Mouse (Mus musculus) left cerebral cortex, postnatal 25 days (tissue): ENCODE measurements around the gene Rps3. TPM values are rescaled to one million over a fixed set of nuclear protein-coding genes. Genes with fewer than 3 reads are reported as not detected.
A peak's percentile ranks its signal among the peaks of the same experiment; 100 is the strongest.
"Not testable (repeated sequence)": the region's sequence is repeated elsewhere in the genome, so short reads cannot be mapped to it uniquely, and the experiment has no call there.

Source experiments
- DNase-seq, 2 experiments: peaks; one replicate each; pipeline ENCODE4 v3.0.0; 2022; ENCODE audit warnings: low spot score in 2 of 2, mixed read lengths in 1 of 2
- intact Hi-C: fragments of 180-260 bp; cut with DNase I; formaldehyde crosslinking; loops from one replicate; pipeline ENCODE4 v1.15.1; 2025
- total RNA-seq, 2 experiments: library from RNA; stranded (reverse); gene quantifications; 2 replicates each; pipeline ENCODE4 v1.2.3; 2021

Rps3 gene
- total RNA-seq = 100 to 1,000 TPM; 230 to 233 TPM

- peak; percentile 95 to 99 for DNase-seq
- intact Hi-C loops = no loop called here
These were observed at the start of gene Rps3 for GRCm38 (mm10) chr7:99483271-99483923. TSS of gene Rps3 (minus strand) at chr7:99483738.

DNA sequence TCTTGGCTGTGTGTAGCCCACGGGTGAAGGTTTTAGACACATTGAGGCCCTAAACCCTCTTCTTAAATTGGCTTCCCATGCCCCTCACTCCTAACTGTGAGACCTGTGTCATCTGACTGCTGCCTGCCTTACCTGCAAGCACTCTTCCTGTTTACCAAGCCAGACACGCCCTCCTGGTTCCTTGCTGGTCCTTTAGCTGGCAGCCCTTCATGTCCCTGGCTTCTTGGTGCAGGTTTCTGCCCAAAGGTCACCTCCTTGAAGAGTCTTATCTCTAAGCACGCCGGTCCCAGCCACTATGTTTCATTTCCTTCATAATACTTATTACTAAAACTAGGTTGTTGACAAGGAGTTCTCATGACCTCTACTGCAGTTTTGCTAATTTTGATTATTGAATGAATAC lies 49.0 kb upstream of the Rps3 start:
- intact Hi-C loops = no loop called here
- no peak for DNase-seq

GRCm38 (mm10) chr7:99531408-99531970 lies 48.0 kb upstream of the Rps3 start:
- DNase-seq = no peak
- intact Hi-C loops = no loop called here

DNA sequence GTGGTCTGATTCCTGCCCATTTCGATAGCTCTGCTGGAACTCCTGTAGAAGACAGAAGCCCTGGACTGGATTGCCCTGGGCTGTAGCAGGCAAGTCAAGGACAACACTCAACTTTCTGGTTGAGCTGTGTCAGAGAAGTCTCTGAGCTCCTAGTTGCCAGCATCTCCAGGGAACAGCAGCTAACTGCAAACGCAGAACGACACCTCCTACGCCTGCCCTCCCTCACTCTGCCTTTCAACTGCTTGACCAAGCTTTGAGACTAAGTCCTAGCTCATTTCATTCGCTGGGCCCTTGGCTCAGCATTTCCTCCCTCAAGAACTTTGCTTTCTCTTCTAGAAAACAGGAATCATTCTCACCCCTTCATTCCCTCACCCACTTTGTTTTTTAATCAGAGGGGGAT lies 45.9 kb upstream of the Rps3 start:
- DNase-seq = peak; percentile 61 to 89
- intact Hi-C loops = loop anchor here (10.0 kb wide), 1 partner anchor 345 kb away; no protein-coding TSS in a partner anchor

- no peak for DNase-seq
- intact Hi-C loops = loop anchor here (10.0 kb wide), 1 partner anchor 346 kb away; no protein-coding TSS in a partner anchor
These were observed 45.0 kb upstream of the Rps3 start for GRCm38 (mm10) chr7:99528547-99528946.

DNA sequence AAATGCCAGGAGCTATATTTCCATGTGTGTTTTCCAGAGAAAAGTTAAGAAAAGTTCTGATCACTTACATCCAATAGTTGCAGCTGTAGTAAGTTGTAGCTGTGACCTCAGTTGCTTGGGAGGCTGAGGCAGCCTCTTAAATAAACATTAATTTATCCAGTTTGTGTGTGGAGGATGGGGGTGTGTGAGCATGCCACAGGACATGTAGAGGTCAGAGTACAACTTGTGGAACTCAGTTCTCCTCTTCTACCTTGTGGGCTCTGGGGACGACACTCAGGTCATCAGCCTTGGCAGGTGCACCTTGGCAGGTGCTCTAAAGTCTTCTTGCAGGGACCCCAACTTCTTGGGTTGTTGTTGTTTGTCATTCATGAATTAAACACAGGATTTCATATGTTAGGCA lies 40.3 kb upstream of the Rps3 start:
- no peak for DNase-seq
- intact Hi-C loops = loop anchor here (10.0 kb wide), 1 partner anchor 351 kb away; no protein-coding TSS in a partner anchor

DNA sequence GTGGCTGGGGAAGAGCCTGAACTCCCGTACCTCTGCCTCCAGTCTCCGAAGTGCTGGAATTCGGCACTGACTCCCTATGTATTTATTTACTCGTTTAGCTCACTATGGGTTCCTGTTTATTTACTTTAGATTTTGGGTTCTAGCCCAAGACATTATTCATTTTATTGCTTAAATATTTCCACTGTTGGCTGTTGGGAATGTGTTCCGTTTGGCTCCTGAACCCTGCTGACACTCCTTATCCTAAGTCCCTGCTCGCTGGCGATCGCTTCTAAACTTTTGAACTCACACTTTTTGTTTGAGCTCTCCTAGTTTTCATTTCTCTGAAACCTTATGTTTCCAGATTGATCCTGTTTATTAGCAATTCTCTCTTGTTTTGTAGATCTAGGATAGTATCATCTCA lies 39.6 kb upstream of the Rps3 start:
- intact Hi-C loops = loop anchor here (10.0 kb wide), 1 partner anchor 352 kb away; no protein-coding TSS in a partner anchor
- DNase-seq = no peak

DNA sequence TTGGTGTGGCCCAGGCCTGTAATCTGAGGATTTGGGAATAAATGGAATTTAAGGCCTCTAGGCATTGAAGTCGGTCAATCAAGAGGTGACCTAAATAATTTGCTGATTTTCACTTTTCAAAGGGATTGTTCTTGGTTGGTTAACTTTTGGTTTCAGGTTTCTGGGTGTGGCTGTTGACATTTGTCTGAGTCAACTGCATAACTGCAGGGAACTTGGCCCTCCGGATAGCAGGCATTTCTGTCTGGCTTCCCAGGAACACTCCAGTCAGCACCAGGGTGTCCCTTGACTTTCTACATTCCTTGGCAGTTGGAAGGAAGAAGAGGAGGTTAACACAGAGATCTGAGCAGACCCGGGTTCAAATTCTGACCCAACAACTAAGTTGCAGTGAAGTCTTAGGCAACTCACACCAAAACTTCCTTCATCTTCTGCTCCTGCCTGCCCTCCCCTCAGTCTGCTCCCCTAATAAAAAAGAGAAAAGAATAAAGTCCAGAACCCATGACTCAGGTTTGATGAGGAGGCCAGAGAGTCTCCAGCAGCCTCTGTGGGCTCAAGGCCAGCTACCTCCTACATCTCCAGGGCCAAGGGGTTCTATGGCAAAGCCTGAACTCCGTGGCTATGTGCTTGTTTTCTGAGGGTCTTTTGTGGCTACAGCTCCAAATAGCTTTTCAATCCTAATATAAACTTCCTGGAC lies 35.6 kb upstream of the Rps3 start:
- no peak for DNase-seq
- intact Hi-C loops = no loop called here

- intact Hi-C loops = no loop called here
- DNase-seq = no peak
These were observed 33.2 kb upstream of the Rps3 start for GRCm38 (mm10) chr7:99516814-99517157.

GRCm38 (mm10) chr7:99516092-99516813 lies 32.7 kb upstream of the Rps3 start:
- intact Hi-C loops = no loop called here
- no peak for DNase-seq

- DNase-seq = peak; percentile 65 to 78
- intact Hi-C loops = no loop called here
These were observed 26.6 kb upstream of the Rps3 start for GRCm38 (mm10) chr7:99510087-99510501.

GRCm38 (mm10) chr7:99508187-99508586 lies 24.6 kb upstream of the Rps3 start:
- intact Hi-C loops, DNase-seq: not testable (repeated sequence)

DNA sequence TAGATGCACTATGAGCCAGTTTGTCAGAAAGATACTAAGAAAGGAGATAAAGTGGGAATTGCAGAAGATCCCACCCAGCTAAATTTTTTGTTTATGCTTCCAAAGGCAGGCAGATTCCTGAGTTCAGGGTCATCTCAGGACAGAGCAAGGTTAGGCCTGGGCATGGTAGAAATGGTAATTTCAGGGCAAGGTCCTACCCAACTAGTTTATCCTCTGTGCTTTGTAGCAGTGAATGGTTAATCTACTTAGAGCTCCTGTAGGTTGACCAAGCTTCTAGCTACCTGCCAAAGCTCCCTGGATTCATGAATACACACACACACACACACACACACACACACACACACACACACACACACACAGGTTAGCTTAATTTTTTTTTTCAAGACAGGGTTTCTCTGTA lies 21.0 kb upstream of the Rps3 start:
- no peak for DNase-seq

GRCm38 (mm10) chr7:99501148-99501547 lies 17.6 kb upstream of the Rps3 start:
- intact Hi-C loops = loop anchor here (5.0 kb wide), 1 partner anchor 296 kb away; no protein-coding TSS in a partner anchor
- no peak for DNase-seq

More for the DNA sequence above, 21.0 kb upstream of the Rps3 start:
- intact Hi-C loops = loop anchor here (5.0 kb wide), 1 partner anchor 293 kb away; no protein-coding TSS in a partner anchor

- intact Hi-C loops = loop anchor here (1.0 to 5.0 kb wide), 3 partner anchors 56 to 297 kb away; no protein-coding TSS in a partner anchor
These were observed 17.1 kb upstream of the Rps3 start for GRCm38 (mm10) chr7:99500655-99501054.

GRCm38 (mm10) chr7:99500201-99500600 lies 16.7 kb upstream of the Rps3 start:
- intact Hi-C loops = loop anchor here (1.0 to 5.0 kb wide), 3 partner anchors 56 to 297 kb away; no protein-coding TSS in a partner anchor

More at GRCm38 (mm10) chr7:99500655-99501054, 17.1 kb upstream of the Rps3 start:
- no peak for DNase-seq

GRCm38 (mm10) chr7:99499128-99499527 lies 15.6 kb upstream of the Rps3 start:
- no peak for DNase-seq
- intact Hi-C loops = no loop called here

More at GRCm38 (mm10) chr7:99500201-99500600, 16.7 kb upstream of the Rps3 start:
- DNase-seq = peak; percentile 83 to 89

- intact Hi-C loops = no loop called here
- DNase-seq = no peak
These were observed 6.2 kb upstream of the Rps3 start for GRCm38 (mm10) chr7:99489708-99490107.

DNA sequence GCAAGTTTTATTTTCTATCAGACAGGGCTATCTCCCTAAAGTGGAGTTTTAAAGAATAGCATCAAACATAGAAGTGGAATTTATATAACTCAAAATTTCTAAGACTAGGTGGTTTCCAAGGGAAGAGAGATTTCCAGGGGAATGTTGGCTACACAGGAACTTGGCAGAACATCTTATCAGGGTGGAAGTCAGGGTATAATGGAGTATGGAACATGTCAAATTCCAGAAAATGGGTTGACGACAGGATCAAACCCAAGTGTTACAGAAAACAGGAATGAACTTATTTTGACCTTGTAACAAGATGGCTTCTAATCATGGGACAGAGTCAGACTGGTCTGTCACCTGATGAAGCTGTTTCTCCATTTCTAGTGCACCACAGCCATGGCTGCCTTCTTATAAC lies 1.1 kb upstream of the Rps3 start:
- intact Hi-C loops = no loop called here

DNA sequence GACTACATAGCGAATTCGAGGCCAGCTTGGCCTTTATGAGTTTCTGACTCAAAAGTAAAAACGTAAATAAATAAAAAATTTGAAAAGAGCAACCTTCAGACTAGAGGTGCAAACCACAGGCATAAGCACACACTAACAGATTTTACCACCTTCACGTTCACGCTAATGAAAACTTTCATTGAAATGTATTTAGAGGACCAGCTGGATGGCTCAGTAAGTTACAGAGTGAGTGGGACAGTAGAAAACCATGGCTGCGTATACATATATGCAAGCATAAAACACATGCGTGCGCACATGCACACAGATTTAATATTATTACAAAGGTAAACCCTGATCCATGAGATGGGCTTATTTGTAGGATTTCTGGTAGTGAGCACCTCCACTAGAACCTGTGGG lies 384 bp upstream of the Rps3 start:
- no peak for DNase-seq
- intact Hi-C loops = no loop called here

More for the DNA sequence above, 1.1 kb upstream of the Rps3 start:
- no peak for DNase-seq
